ENCODE assay signal across 13 mouse cellular contexts in genomic region chr1:170651046-170651723, GRCm38 (mm10). TPM values are rescaled to one million over a fixed set of nuclear protein-coding genes. Genes with fewer than 3 reads are reported as not detected.
DNase-seq lines count a peak whose midpoint lies in the region; ATAC-seq and TF ChIP-seq lines count a peak whose summit lies in the region.
"Had no signal": no experiment of that assay in that cellular context is flagged by ENCODE, and none has a peak within 500 bp of the region (broad histone marks: within the 10 kb centered on the region; RNA-seq: fewer than 3 reads in every experiment).

No protein-coding gene starts in this region.

- WGBS in liver, embryonic 12.5 days (ENCODE audit: insufficient replicate concordance) = 44% methylated on average over 6 of the region's 6 CpGs
- WGBS in liver, embryonic 11.5 days = 58% methylated on average over 6 of the region's 6 CpGs

- H3K36me3 ChIP-seq in liver, embryonic 12.5 days = no peaks in the 10 kb centered on the region
- H3K36me3 ChIP-seq in liver, embryonic 11.5 days (ENCODE audit: control insufficient read depth, insufficient read depth, low read length) = no peaks in the 10 kb centered on the region
- H3K36me3 ChIP-seq in testis, adult 2 months (ENCODE audit: control insufficient read depth, insufficient read depth, low read length) = no peaks in the 10 kb centered on the region
- H3K36me3 ChIP-seq: liver, embryonic 15.5 days had no signal

- no peaks in the 10 kb centered on the region for H3K4me1 ChIP-seq in liver, embryonic 12.5 days
- peaks cover 3% of the 10 kb centered on the region for H3K4me1 ChIP-seq in liver, embryonic 11.5 days (replicated peaks; ENCODE audit: control insufficient read depth, insufficient read depth, low read length)
- no peaks in the 10 kb centered on the region for H3K4me1 ChIP-seq in testis, adult 2 months (ENCODE audit: control insufficient read depth, insufficient read depth, low read length)

- peak overlapping the region; percentile 58 for H3K27ac ChIP-seq in gastrocnemius, adult 2 months
- no peak overlapping the region for H3K27ac ChIP-seq in liver, embryonic 12.5 days
- no peak overlapping the region for H3K27ac ChIP-seq in liver, embryonic 11.5 days (ENCODE audit: low read depth, low read length)
- H3K27ac ChIP-seq in testis, adult 2 months (ENCODE audit: control insufficient read depth, insufficient read depth, low read depth, low read length) = peak overlapping the region; percentile 47
- H3K27ac ChIP-seq: liver, embryonic 15.5 days had no signal

- intact Hi-C loops in gastrocnemius, adult 2 months (cut with DNase I) = no loop called here
- intact Hi-C loops in left cerebral cortex, postnatal 14 days (cut with DNase I) = no loop called here

- no peak overlapping the region for H3K4me3 ChIP-seq in gastrocnemius, adult 2 months
- H3K4me3 ChIP-seq in liver, embryonic 12.5 days = no peak overlapping the region
- H3K4me3 ChIP-seq in liver, embryonic 11.5 days (ENCODE audit: low read depth, low read length) = no peak overlapping the region
- no peak overlapping the region for H3K4me3 ChIP-seq in testis, adult 2 months (ENCODE audit: control insufficient read depth, low read depth, low read length)
- H3K4me3 ChIP-seq: erythroblast, embryonic 14.5 days; liver, embryonic 15.5 days; myocyte had no signal

- H3K4me2 ChIP-seq in liver, embryonic 12.5 days = no peak overlapping the region
- no peak overlapping the region for H3K4me2 ChIP-seq in liver, embryonic 11.5 days
- H3K4me2 ChIP-seq: liver, embryonic 15.5 days had no signal

- DNase-seq in gastrocnemius, adult 2 months = no peak
- DNase-seq in gastrocnemius, postnatal 4 days (ENCODE audit: low spot score in 2 of 2) = no peak
- DNase-seq in liver, embryonic 11.5 days (ENCODE audit: low spot score) = no peak
- peak; percentile 35 to 37 for DNase-seq in adrenal gland, postnatal 36 days
- DNase-seq in left cerebral cortex, postnatal 14 days (ENCODE audit: low spot score in 2 of 2) = no peak
- DNase-seq: cerebellum, adult 11 months; gastrocnemius, postnatal 10 days; spleen, adult 18-20 months had no signal

- no peak for TF ChIP-seq POLR2A in testis, adult 2 months (IDR thresholded peaks at IDR 0.05; ENCODE audit: control insufficient read depth, low read depth, low read length)

- H3K9ac ChIP-seq in liver, embryonic 12.5 days = no peak overlapping the region
- no peak overlapping the region for H3K9ac ChIP-seq in liver, embryonic 11.5 days (ENCODE audit: low read depth, low read length)
- H3K9ac ChIP-seq: liver, embryonic 15.5 days had no signal

- 0 out of 2 replicates have a peak, but pooled peaks have one; percentile 22 for ATAC-seq in liver, embryonic 12.5 days
- ATAC-seq in liver, embryonic 11.5 days (replicated peaks; ENCODE audit: low FRiP score) = no peak

- H3K27me3 ChIP-seq in liver, embryonic 12.5 days (replicated peaks) = peaks cover 19% of the 10 kb centered on the region
- H3K27me3 ChIP-seq in liver, embryonic 11.5 days (replicated peaks; ENCODE audit: control insufficient read depth, insufficient read depth, low read length) = no peaks in the 10 kb centered on the region; the same call in 1 of the 2 replicates
- H3K27me3 ChIP-seq in testis, adult 2 months (ENCODE audit: control insufficient read depth, insufficient read depth, low read length) = no peaks in the 10 kb centered on the region

- no peaks in the 10 kb centered on the region for H3K9me3 ChIP-seq in liver, embryonic 12.5 days (replicated peaks)
- no peaks in the 10 kb centered on the region for H3K9me3 ChIP-seq in liver, embryonic 11.5 days (ENCODE audit: control insufficient read depth, low read length)
- H3K9me3 ChIP-seq: liver, embryonic 15.5 days had no signal

- TF ChIP-seq CTCF in gastrocnemius, adult 2 months (IDR thresholded peaks at IDR 0.05) = no peak
- TF ChIP-seq CTCF in testis, adult 2 months (IDR thresholded peaks at IDR 0.05; ENCODE audit: control insufficient read depth, insufficient read depth, insufficient replicate concordance, low read depth, low read length) = no peak

RNA-seq across cellular contexts. Expression of gene Olfml2b, which starts 6.9 kb away (rescaled TPM):
- 1 to 10 TPM; 2.9 to 6.6 TPM for total RNA-seq in gastrocnemius, adult 2 months (2021)
- total RNA-seq in gastrocnemius, postnatal 4 days (2021) = 10 to 100 TPM; 63.6 to 81.0 TPM
- 2.1 and 2.6 TPM in 2 replicates for polyA plus RNA-seq in liver, embryonic 12.5 days (2016; fragmentation: Nextera tagmentation; extraction: Ambion mirVana)
- 5.5 and 5.7 TPM in 2 replicates for polyA plus RNA-seq in liver, embryonic 11.5 days (2014; fragmentation: Nextera tagmentation; extraction: Ambion mirVana)
- 1 to 10 TPM; 6.0 to 8.9 TPM for total RNA-seq in adrenal gland, postnatal 36 days (2021)
- 5.3 and 6.4 TPM in 2 replicates for polyA plus RNA-seq in testis, adult 2 months (2012; rRNA removed)
- 1 to 10 TPM; 5.3 to 6.6 TPM for total RNA-seq in left cerebral cortex, postnatal 14 days (2021)
- polyA plus RNA-seq: erythroblast, embryonic 14.5 days had no signal

Comparison
In these comparisons a context has a peak if more than half of its experiments do, and no peak if none do; other contexts are left out.
1. RNA of gene Olfml2b, which starts 6.9 kb away (total RNA-seq): 63.6 to 81.0 TPM in gastrocnemius, postnatal 4 days; 6.0 to 8.9 TPM in adrenal gland, postnatal 36 days, 2.9 to 6.6 TPM in gastrocnemius, adult 2 months and 5.3 to 6.6 TPM in left cerebral cortex, postnatal 14 days; every median in the first group is over 4 times any median in the second.
2. DNase-seq: peak in adrenal gland, postnatal 36 days (2 of 2); none in gastrocnemius, adult 2 months (single experiment), gastrocnemius, postnatal 4 days (0 of 2), liver, embryonic 11.5 days (single experiment) and left cerebral cortex, postnatal 14 days (0 of 2).
3. H3K27ac ChIP-seq: peak in gastrocnemius, adult 2 months (single experiment) and testis, adult 2 months (single experiment); none in liver, embryonic 12.5 days (single experiment) and liver, embryonic 11.5 days (single experiment).